Mouse (Mus musculus) testis, adult 2 months (tissue): Measurements from ENCODE around the gene AC109138.7.

Experiments
- CTCF ChIP-seq: fragments of 200-500 bp; IDR thresholded peaks from 2 replicates; pipeline ENCODE4 v1.5.1; 2012; ENCODE audit warnings: low read depth, mild to moderate bottlenecking, inconsistent platforms, low read length, moderate library complexity; ENCODE audit not compliant: control insufficient read depth, insufficient read depth, insufficient replicate concordance
- POLR2A ChIP-seq: fragments of 200-500 bp; IDR thresholded peaks from 2 replicates; pipeline ENCODE4 v1.6.1; 2012; ENCODE audit warnings: low read depth, mild to moderate bottlenecking, inconsistent platforms, low read length, moderate library complexity; ENCODE audit not compliant: control insufficient read depth

GRCm38 (mm10) chr19:4164721-4165120, 49.4 kb upstream of the AC109138.7 start:
- TF ChIP-seq CTCF (no peak), POLR2A (no peak)
